Mouse (Mus musculus): ENCODE measurements at regions not wholly inside any gene's neighbourhood (a gene's known extent, or its start where the extent isn't known, plus 50 kb on each side); places are given as distances from the start of the nearest gene placed in this dataset.

DNA sequence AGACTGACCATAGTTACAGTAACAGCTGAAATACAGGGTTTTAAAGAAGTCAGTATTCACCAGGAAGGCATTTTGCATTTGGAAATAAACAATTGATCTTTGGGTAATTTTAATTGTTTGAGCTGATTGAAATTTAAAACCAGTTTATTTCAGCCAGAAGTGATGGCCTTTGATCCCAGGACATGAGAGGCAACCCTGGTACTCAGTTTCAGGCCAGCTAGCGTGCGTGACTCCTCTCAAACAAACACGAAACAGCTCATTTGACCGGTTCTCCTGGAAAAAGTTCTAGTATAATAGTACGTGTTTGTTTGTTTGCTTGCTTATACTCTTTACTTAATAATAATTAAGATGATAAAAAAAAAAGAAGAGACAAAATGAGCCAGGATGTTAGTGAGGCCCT, 72.9 kb upstream of the Etv6 start:
- no peak overlapping the region for H3K4me2 ChIP-seq (replicated peaks; ENCODE audit: low read depth, low read length, severe bottlenecking)
- whole genome bisulfite sequencing = 78% methylated on average over 5 of the region's 5 CpGs
- no peak overlapping the region for H3K27ac ChIP-seq (replicated peaks; ENCODE audit: low read depth, low read length)
- no peak overlapping the region for H3K9ac ChIP-seq (ENCODE audit: low read depth, low read length, severe bottlenecking)
- no peak for DNase-seq (ENCODE audit: low spot score)
- no peaks in the 10 kb centered on the region for H3K27me3 ChIP-seq (ENCODE audit: control insufficient read depth, insufficient read depth, low read length)
- H3K4me3 ChIP-seq (replicated peaks; ENCODE audit: low read length) = no peak overlapping the region
- no peak for TF ChIP-seq POLR2A (IDR thresholded peaks at IDR 0.05; ENCODE audit: borderline replicate concordance, extremely low read depth, insufficient read depth, insufficient read length)
- H3K4me1 ChIP-seq (ENCODE audit: control insufficient read depth, insufficient read depth, low read length) = no peaks in the 10 kb centered on the region
- H3K9me3 ChIP-seq (ENCODE audit: control insufficient read depth, low read length) = no peaks in the 10 kb centered on the region
- no peak for ATAC-seq (ENCODE audit: low FRiP score, low read depth)
- no peaks in the 10 kb centered on the region for H3K36me3 ChIP-seq (ENCODE audit: control insufficient read depth, insufficient read depth, low read length)

DNA sequence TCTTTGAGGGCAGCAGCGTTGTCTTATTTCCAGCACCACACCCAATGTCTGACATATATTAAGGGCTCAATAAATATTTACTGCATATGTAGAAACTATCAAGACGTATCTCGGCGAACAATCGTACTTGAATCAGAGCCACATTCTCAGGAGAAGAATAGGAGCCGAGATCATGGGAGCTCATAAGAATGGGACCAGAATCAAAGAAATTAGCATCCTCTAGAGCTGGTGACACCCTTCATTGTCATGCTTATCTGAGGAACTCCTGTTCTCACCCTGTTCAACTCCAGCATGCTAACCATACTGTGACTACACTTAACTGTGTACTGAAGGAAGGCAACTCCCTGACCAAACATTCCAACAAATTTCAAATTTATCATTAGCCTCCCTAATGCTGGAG, 72.2 kb upstream of the Etv6 start:
- Histone ChIP-seq H3K9me3 (ENCODE audit: control insufficient read depth, low read length) (no peaks in the 10 kb centered on the region), H3K27me3 (ENCODE audit: control insufficient read depth, insufficient read depth, low read length) (no peaks in the 10 kb centered on the region), H3K4me1 (ENCODE audit: control insufficient read depth, insufficient read depth, low read length) (no peaks in the 10 kb centered on the region), H3K9ac (ENCODE audit: low read depth, low read length, severe bottlenecking) (no peak overlapping the region), H3K4me3 (replicated peaks; ENCODE audit: low read length) (no peak overlapping the region), H3K27ac (replicated peaks; ENCODE audit: low read depth, low read length) (no peak overlapping the region), H3K4me2 (replicated peaks; ENCODE audit: low read depth, low read length, severe bottlenecking) (no peak overlapping the region), H3K36me3 (ENCODE audit: control insufficient read depth, insufficient read depth, low read length) (no peaks in the 10 kb centered on the region)
- DNase-seq (ENCODE audit: low spot score) (no peak), ATAC-seq (ENCODE audit: low FRiP score, low read depth) (no peak)
- 78% methylated on average over 6 of the region's 6 CpGs for WGBS
- no peak for TF ChIP-seq POLR2A (IDR thresholded peaks at IDR 0.05; ENCODE audit: borderline replicate concordance, extremely low read depth, insufficient read depth, insufficient read length)

DNA sequence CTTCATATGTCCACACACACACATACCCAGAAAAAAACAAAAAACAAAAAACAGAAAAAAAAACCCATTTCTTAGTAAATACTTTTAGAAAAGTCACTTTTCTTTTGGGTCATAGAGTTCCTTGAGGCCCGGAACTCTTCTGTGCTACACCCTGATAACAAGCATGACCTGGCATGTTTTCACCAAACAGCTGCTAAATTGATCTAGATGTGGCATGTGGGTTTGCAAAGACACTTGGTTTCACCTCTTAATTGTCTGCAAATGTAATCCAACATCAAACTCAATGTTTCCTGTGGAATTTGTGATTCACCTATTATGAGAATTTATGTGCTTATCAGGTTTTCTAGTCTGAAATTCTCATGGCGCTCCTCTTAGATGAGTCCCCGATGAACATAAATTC, 68.2 kb upstream of the Etv6 start:
- 67% methylated on average over 3 of the region's 3 CpGs for WGBS
- no peak overlapping the region for H3K4me2 ChIP-seq (replicated peaks; ENCODE audit: low read depth, low read length, severe bottlenecking)
- H3K27me3 ChIP-seq (ENCODE audit: control insufficient read depth, insufficient read depth, low read length) = no peaks in the 10 kb centered on the region
- no peaks in the 10 kb centered on the region for H3K36me3 ChIP-seq (ENCODE audit: control insufficient read depth, insufficient read depth, low read length)
- no peaks in the 10 kb centered on the region for H3K9me3 ChIP-seq (ENCODE audit: control insufficient read depth, low read length)
- no peaks in the 10 kb centered on the region for H3K4me1 ChIP-seq (ENCODE audit: control insufficient read depth, insufficient read depth, low read length)
- H3K4me3 ChIP-seq (replicated peaks; ENCODE audit: low read length) = no peak overlapping the region
- H3K9ac ChIP-seq (ENCODE audit: low read depth, low read length, severe bottlenecking) = no peak overlapping the region
- no peak for TF ChIP-seq POLR2A (IDR thresholded peaks at IDR 0.05; ENCODE audit: borderline replicate concordance, extremely low read depth, insufficient read depth, insufficient read length)
- H3K27ac ChIP-seq (replicated peaks; ENCODE audit: low read depth, low read length) = no peak overlapping the region
- DNase-seq (ENCODE audit: low spot score) (no peak), ATAC-seq (ENCODE audit: low FRiP score, low read depth) (no peak)

DNA sequence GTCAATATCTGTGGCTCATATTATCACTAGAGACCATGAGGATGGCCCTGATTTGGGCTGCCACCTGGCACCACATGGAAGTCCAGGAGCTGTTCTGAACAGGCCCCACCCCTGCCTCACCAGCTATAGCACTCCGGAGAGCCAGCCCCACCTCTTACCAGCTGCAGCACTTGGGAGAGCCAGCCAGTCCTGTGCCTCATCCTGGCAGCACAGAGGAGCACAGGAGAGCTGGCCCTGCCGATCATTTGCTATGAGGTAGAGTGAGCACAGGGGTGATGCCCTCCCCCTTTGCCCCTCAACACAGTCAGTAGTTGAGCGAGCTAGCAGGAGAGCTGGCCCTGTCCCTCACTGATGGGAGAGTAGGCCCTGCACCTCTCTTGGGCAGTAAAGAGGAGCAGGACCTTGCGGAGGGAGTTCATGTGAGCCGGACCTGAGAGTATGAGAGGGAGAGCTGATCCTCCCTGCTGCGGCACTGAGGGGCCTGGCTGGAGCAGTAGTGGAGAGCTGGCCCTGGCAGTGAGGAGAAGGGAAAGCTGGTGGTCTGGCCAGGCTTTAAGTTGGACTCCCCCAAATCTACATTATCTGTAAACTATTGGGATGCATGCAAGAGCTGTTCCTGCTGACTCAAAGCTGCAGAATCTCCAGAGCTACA, 63.3 kb upstream of the Etv6 start:
- Histone ChIP-seq H3K27ac (replicated peaks; ENCODE audit: low read depth, low read length) (no peak overlapping the region), H3K9ac (ENCODE audit: low read depth, low read length, severe bottlenecking) (no peak overlapping the region), H3K27me3 (ENCODE audit: control insufficient read depth, insufficient read depth, low read length) (no peaks in the 10 kb centered on the region), H3K36me3 (ENCODE audit: control insufficient read depth, insufficient read depth, low read length) (no peaks in the 10 kb centered on the region), H3K4me1 (ENCODE audit: control insufficient read depth, insufficient read depth, low read length) (no peaks in the 10 kb centered on the region), H3K9me3 (ENCODE audit: control insufficient read depth, low read length) (no peaks in the 10 kb centered on the region), H3K4me2 (replicated peaks; ENCODE audit: low read depth, low read length, severe bottlenecking) (no peak overlapping the region), H3K4me3 (replicated peaks; ENCODE audit: low read length) (no peak overlapping the region)
- ATAC-seq (ENCODE audit: low FRiP score, low read depth) = no peak
- 69% methylated on average over 6 of the region's 6 CpGs for WGBS
- no peak for DNase-seq (ENCODE audit: low spot score)
- TF ChIP-seq POLR2A (IDR thresholded peaks at IDR 0.05; ENCODE audit: borderline replicate concordance, extremely low read depth, insufficient read depth, insufficient read length) = no peak

DNA sequence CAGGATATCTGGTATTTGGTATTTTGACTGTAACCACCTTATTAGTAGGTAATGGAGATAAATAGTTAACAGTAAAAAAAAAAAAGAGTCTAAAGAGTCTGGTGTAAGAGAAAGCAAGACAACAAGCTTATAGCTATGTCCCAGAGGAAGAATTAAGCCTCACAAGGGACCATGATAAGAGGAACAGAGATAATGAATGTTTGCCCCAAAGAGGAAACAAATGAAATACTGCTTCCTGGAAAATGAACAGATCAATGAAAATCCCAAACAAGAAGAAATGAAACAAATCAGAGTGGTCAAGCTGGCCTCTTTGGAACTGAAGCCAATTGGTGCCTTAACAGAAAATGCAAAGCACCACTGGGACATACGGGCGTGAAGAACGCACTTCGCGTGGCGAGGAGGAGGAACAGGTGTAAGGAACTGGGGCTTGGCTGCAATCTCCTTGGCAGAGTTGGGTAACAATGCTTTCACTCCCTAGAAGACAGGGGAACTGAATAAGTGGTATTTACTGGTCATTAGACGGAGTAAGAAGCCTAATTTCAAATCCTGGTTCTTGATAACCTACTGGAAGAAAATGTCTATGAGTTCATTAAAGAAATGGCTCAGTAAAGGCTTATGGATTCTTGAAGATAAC, 62.2 kb upstream of the Etv6 start:
- no peaks in the 10 kb centered on the region for H3K36me3 ChIP-seq (ENCODE audit: control insufficient read depth, insufficient read depth, low read length)
- no peak overlapping the region for H3K4me2 ChIP-seq (replicated peaks; ENCODE audit: low read depth, low read length, severe bottlenecking)
- H3K9ac ChIP-seq (ENCODE audit: low read depth, low read length, severe bottlenecking) = no peak overlapping the region
- no peak for DNase-seq (ENCODE audit: low spot score)
- 94% methylated on average over 7 of the region's 7 CpGs for WGBS
- no peak for TF ChIP-seq POLR2A (IDR thresholded peaks at IDR 0.05; ENCODE audit: borderline replicate concordance, extremely low read depth, insufficient read depth, insufficient read length)
- no peaks in the 10 kb centered on the region for H3K4me1 ChIP-seq (ENCODE audit: control insufficient read depth, insufficient read depth, low read length)
- H3K9me3 ChIP-seq (ENCODE audit: control insufficient read depth, low read length) = no peaks in the 10 kb centered on the region
- H3K4me3 ChIP-seq (replicated peaks; ENCODE audit: low read length) = no peak overlapping the region
- H3K27me3 ChIP-seq (ENCODE audit: control insufficient read depth, insufficient read depth, low read length) = no peaks in the 10 kb centered on the region
- H3K27ac ChIP-seq (replicated peaks; ENCODE audit: low read depth, low read length) = no peak overlapping the region
- ATAC-seq (ENCODE audit: low FRiP score, low read depth) = no peak

Data from limb, embryonic 14.5 days (tissue).